Mouse (Mus musculus) heart, embryonic 13.5 days (tissue): ENCODE data around the gene Ppip5k2. TPM values are rescaled to one million over a fixed set of nuclear protein-coding genes. Genes with fewer than 3 reads are reported as not detected.
"Not testable (repeated sequence)": the region's sequence is repeated elsewhere in the genome, so short reads cannot be mapped to it uniquely, and the experiment has no call there.

Experiments used
- ATAC-seq: fragments of 200-750 bp; cut with Nextera tagmentation; 2 replicates; pipeline ENCODE4 v1.8.0; 2017; ENCODE audit warnings: moderate TSS enrichment; ENCODE audit not compliant: insufficient number of reproducible peaks, low FRiP score, low TSS enrichment; ENCODE audit errors: extremely low read depth
- H3K27ac ChIP-seq: fragments of 300-500 bp; sonication (generic); replicated peaks from 2 replicates; pipeline ENCODE4 v1.5.1; 2015; ENCODE audit warnings: moderate library complexity, mild to moderate bottlenecking, inconsistent platforms
- H3K27me3 ChIP-seq: fragments of 300-500 bp; sonication (generic); replicated peaks from 2 replicates; pipeline ENCODE4 v1.6.1; 2015; ENCODE audit warnings: mild to moderate bottlenecking, inconsistent platforms
- H3K36me3 ChIP-seq: fragments of 300-500 bp; sonication (generic); 2 replicates; pipeline ENCODE4 v1.6.1; 2015; ENCODE audit warnings: mild to moderate bottlenecking, inconsistent platforms
- H3K4me1 ChIP-seq: fragments of 300-500 bp; sonication (generic); 2 replicates; pipeline ENCODE4 v1.6.1; 2015; ENCODE audit warnings: inconsistent platforms
- H3K4me2 ChIP-seq: fragments of 300-500 bp; sonication (generic); 2 replicates; pipeline ENCODE4 v1.6.1; 2015; ENCODE audit warnings: inconsistent platforms, mild to moderate bottlenecking, moderate library complexity
- H3K4me3 ChIP-seq: fragments of 300-500 bp; sonication (generic); 2 replicates; pipeline ENCODE4 v1.5.1; 2015; ENCODE audit warnings: moderate library complexity, mild to moderate bottlenecking, inconsistent platforms
- H3K9ac ChIP-seq: fragments of 300-500 bp; sonication (generic); 2 replicates; pipeline ENCODE4 v1.6.1; 2015; ENCODE audit warnings: inconsistent platforms, mild to moderate bottlenecking, moderate library complexity
- H3K9me3 ChIP-seq: fragments of 300-500 bp; sonication (generic); 2 replicates; pipeline ENCODE4 v1.6.1; 2016; ENCODE audit warnings: inconsistent platforms
- WGBS: fragments of 180-500 bp; shearing (Covaris S2); methylation state at CpG from one replicate; pipeline ENCODE4 v1.1.7; 2015; ENCODE audit warnings: mixed read lengths; 5-methylcytosine and 5-hydroxymethylcytosine counted together
- polyA plus RNA-seq: library from polyadenylated mRNA; unstranded; fragments of >200 nt; fragmentation: Nextera tagmentation; extraction: Ambion mirVana; gene quantifications from 2 replicates; pipeline ENCODE4 v1.2.1, GENCODE M21; 2015

Ppip5k2 gene
- polyA plus RNA-seq, 1 experiment from 2014 or later = 33.1 TPM

DNA sequence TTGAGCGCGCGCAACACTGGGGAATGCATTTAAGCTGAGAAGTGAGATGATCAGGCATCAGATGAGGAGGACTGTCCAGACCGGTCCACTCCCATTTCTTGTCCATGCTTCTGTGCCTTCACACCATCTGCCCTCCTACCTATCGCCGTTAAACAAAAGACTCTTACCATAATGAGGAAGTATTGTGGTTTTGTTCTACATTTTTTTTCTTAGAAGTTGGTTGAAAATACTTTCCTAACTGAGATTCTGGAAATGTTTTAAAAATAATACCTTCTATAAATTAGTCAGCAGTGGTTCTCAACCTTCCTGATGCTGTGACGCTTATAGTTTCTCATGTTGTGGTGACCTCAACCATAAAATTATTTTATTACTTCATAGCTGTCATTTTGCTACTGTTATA lies 11.5 kb upstream of the Ppip5k2 start:
- no peak overlapping the region for H3K27ac ChIP-seq
- H3K27me3 ChIP-seq = no peaks in the 10 kb centered on the region
- H3K4me2 ChIP-seq = no peak overlapping the region
- no peak overlapping the region for H3K4me3 ChIP-seq
- no peaks in the 10 kb centered on the region for H3K4me1 ChIP-seq
- 94% methylated on average over 7 of the region's 7 CpGs for WGBS
- no peak overlapping the region for H3K9ac ChIP-seq
- peaks cover 13% of the 10 kb centered on the region for H3K36me3 ChIP-seq
- H3K9me3 ChIP-seq = no peaks in the 10 kb centered on the region
- no peak for ATAC-seq

- H3K36me3 ChIP-seq = peaks cover 16% of the 10 kb centered on the region; the same call in 1 of the 2 replicates
- H3K27ac ChIP-seq = no peak overlapping the region
- H3K4me1 ChIP-seq = peaks cover 9% of the 10 kb centered on the region
- no peak overlapping the region for H3K4me3 ChIP-seq
- no peak overlapping the region for H3K9ac ChIP-seq
- WGBS = 94% methylated on average over 2 of the region's 2 CpGs
- H3K9me3 ChIP-seq = no peaks in the 10 kb centered on the region
- H3K4me2 ChIP-seq = no peak overlapping the region
- no peak for ATAC-seq
- no peaks in the 10 kb centered on the region for H3K27me3 ChIP-seq
Observed at GRCm38 (mm10) chr1:97773973-97774372, 3.8 kb upstream of the Ppip5k2 start.

- Histone ChIP-seq H3K27me3 (no peaks in the 10 kb centered on the region), H3K4me3 (no peak overlapping the region), H3K4me2 (no peak overlapping the region), H3K9ac (no peak overlapping the region), H3K4me1 (peaks cover 14% of the 10 kb centered on the region), H3K27ac (no peak overlapping the region), H3K9me3 (no peaks in the 10 kb centered on the region), H3K36me3 (peaks cover 16% of the 10 kb centered on the region; the same call in 1 of the 2 replicates)
- ATAC-seq = no peak
- 86% methylated on average over 6 of the region's 6 CpGs for WGBS
Observed at GRCm38 (mm10) chr1:97773362-97773761, 3.2 kb upstream of the Ppip5k2 start.

DNA sequence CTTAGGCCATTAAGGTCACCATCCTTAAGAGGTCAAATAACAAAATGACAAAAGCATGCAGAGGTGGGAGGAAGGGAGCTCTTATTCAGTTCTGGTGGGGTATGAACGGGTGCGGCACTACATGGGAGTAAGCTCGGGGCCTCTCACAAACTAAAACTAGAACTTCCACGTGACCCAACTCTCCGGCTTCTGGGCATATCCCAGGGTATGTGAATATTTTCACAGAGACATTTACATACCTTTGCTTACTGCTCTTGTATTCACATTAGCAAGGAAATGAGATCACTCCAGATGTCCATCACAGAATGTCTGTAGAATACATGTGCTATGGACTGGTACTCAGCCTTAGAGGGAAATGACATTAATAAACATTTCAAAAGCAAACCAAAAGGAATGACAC lies 1.5 kb upstream of the Ppip5k2 start:
- ATAC-seq = no peak
- no peaks in the 10 kb centered on the region for H3K9me3 ChIP-seq
- H3K9ac ChIP-seq = no peak overlapping the region
- H3K36me3 ChIP-seq = peaks cover 11% of the 10 kb centered on the region; the same call in 1 of the 2 replicates
- no peak overlapping the region for H3K27ac ChIP-seq
- H3K27me3 ChIP-seq = no peaks in the 10 kb centered on the region
- peaks cover 28% of the 10 kb centered on the region for H3K4me1 ChIP-seq
- peak overlapping the region; percentile 71; the same call in 1 of the 2 replicates for H3K4me2 ChIP-seq
- H3K4me3 ChIP-seq = no peak overlapping the region
- 90% methylated on average over 5 of the region's 5 CpGs for WGBS

DNA sequence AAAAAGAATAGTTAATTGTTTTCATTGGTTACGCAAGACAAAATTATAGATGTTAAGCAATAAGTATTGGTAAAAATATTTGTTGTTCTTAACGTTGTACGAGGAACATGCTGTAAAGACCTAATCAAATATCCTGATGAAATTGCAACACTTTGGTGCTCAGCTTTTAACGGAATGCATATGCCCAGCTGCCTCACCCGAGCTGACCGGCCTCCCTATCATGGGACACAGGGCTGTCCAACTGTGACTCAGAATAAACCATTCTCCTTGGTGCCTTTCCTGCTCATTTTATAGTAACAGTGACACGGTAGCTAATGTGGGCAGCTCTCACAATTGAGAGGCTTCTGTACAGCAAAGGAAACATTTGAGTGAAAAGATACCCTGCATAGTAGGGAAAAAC lies 907 bp upstream of the Ppip5k2 start:
- H3K9ac ChIP-seq = peak overlapping the region; percentile 62; the same call in 1 of the 2 replicates
- WGBS = 49% methylated on average over 7 of the region's 7 CpGs
- H3K4me3 ChIP-seq = peak overlapping the region; percentile 90
- peaks cover 28% of the 10 kb centered on the region for H3K4me1 ChIP-seq
- H3K36me3 ChIP-seq = peaks cover 5% of the 10 kb centered on the region; the same call in 1 of the 2 replicates
- H3K4me2 ChIP-seq = peak overlapping the region; percentile 71
- no peaks in the 10 kb centered on the region for H3K9me3 ChIP-seq
- no peaks in the 10 kb centered on the region for H3K27me3 ChIP-seq
- ATAC-seq = no peak
- peak overlapping the region; percentile 53; the same call in 1 of the 2 replicates for H3K27ac ChIP-seq

GRCm38 (mm10) chr1:97769294-97769903 lies 812 bp downstream of the Ppip5k2 start:
- H3K27ac ChIP-seq = peak overlapping the region; percentile 94
- under 1% methylated on average over 40 of the region's 40 CpGs for WGBS
- H3K27me3 ChIP-seq = no peaks in the 10 kb centered on the region
- peak overlapping the region; percentile 95 for H3K9ac ChIP-seq
- peak overlapping the region; percentile 90 for H3K4me3 ChIP-seq
- peak overlapping the region; percentile 71 for H3K4me2 ChIP-seq
- no peaks in the 10 kb centered on the region for H3K9me3 ChIP-seq
- no peaks in the 10 kb centered on the region for H3K36me3 ChIP-seq
- H3K4me1 ChIP-seq = peaks cover 31% of the 10 kb centered on the region
- ATAC-seq = peak; percentile 28; the same call in 1 of the 2 replicates

DNA sequence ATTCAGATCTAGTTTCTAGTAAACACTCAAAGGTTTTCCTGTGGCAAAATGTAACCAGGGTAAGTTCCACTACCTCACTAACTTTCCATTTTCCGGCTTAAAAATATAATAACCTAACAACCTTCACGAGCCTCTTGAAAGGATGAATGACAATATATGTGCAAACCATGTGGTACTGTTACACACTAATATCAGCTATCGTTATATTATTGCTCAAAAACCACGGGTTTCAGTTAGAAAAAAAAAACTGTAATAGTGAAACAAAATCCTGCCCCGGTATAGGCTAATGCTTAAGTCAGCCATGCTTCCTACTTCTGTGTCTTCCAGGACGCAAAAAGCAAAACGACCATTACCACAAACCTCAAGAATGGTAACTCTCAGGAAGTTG lies 1.3 kb downstream of the Ppip5k2 start:
- H3K9ac ChIP-seq = peak overlapping the region; percentile 95
- H3K9me3 ChIP-seq = no peaks in the 10 kb centered on the region
- ATAC-seq = no peak
- WGBS = 8% methylated on average over 7 of the region's 7 CpGs
- peak overlapping the region; percentile 94 for H3K27ac ChIP-seq
- H3K27me3 ChIP-seq = no peaks in the 10 kb centered on the region
- peak overlapping the region; percentile 71 for H3K4me2 ChIP-seq
- peak overlapping the region; percentile 90 for H3K4me3 ChIP-seq
- H3K36me3 ChIP-seq = peaks cover 3% of the 10 kb centered on the region; the same call in 1 of the 2 replicates
- peaks cover 31% of the 10 kb centered on the region for H3K4me1 ChIP-seq

DNA sequence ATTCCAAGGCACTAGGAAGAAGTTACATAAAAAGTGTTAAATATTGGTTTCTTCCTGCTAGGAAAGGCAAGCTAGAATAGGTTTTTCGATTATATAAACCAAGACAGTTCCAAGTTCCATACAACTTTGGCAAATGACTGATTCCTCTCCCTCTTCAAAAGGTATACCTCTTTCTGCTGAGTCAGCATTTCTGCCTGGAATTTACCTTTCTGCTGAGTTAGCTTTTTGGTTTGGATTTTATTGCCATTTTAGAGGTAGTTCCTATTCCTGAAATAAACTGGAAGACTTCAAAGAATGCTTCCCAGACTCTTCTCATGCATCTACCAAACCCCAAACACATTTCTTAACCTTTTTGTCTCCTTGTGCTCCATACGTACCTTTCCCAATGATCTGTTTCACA lies 2.1 kb downstream of the Ppip5k2 start:
- H3K4me2 ChIP-seq = peak overlapping the region; percentile 71
- H3K9ac ChIP-seq = peak overlapping the region; percentile 4; the same call in 1 of the 2 replicates
- H3K27me3 ChIP-seq = no peaks in the 10 kb centered on the region
- H3K9me3 ChIP-seq = no peaks in the 10 kb centered on the region
- peaks cover 31% of the 10 kb centered on the region for H3K4me1 ChIP-seq
- ATAC-seq = no peak
- peak overlapping the region; percentile 90 for H3K4me3 ChIP-seq
- no peak overlapping the region for H3K27ac ChIP-seq
- WGBS = 68% methylated on average over 2 of the region's 2 CpGs
- H3K36me3 ChIP-seq = peaks cover 6% of the 10 kb centered on the region; the same call in 1 of the 2 replicates

- H3K9me3 ChIP-seq, H3K27ac ChIP-seq, H3K4me3 ChIP-seq, H3K36me3 ChIP-seq, H3K27me3 ChIP-seq, H3K4me2 ChIP-seq, H3K9ac ChIP-seq, ATAC-seq: not testable (repeated sequence)
- 71% methylated on average over 4 of the region's 4 CpGs for WGBS
- H3K4me1 ChIP-seq = peaks cover 29% of the 10 kb centered on the region
Observed at GRCm38 (mm10) chr1:97765712-97766111, 4.5 kb downstream of the Ppip5k2 start.

- no peak for ATAC-seq
- peak overlapping the region; percentile 63 for H3K4me2 ChIP-seq
- peak overlapping the region; percentile 86 for H3K27ac ChIP-seq
- 46% methylated on average over 6 of the region's 6 CpGs for WGBS
- peaks cover 19% of the 10 kb centered on the region; the same call in 1 of the 2 replicates for H3K4me1 ChIP-seq
- H3K4me3 ChIP-seq = peak overlapping the region; percentile 34
- no peaks in the 10 kb centered on the region for H3K27me3 ChIP-seq
- H3K36me3 ChIP-seq = peaks cover 14% of the 10 kb centered on the region
- peak overlapping the region; percentile 58; the same call in 1 of the 2 replicates for H3K9ac ChIP-seq
- H3K9me3 ChIP-seq = no peaks in the 10 kb centered on the region
Observed at GRCm38 (mm10) chr1:97761477-97761876, 8.7 kb downstream of the Ppip5k2 start.

- H3K4me3 ChIP-seq = peak overlapping the region; percentile 34
- peak overlapping the region; percentile 63 for H3K4me2 ChIP-seq
- no peak for ATAC-seq
- peaks cover 17% of the 10 kb centered on the region for H3K36me3 ChIP-seq
- H3K27me3 ChIP-seq = no peaks in the 10 kb centered on the region
- WGBS = 32% methylated on average over 7 of the region's 7 CpGs
- H3K9me3 ChIP-seq = no peaks in the 10 kb centered on the region
- H3K27ac ChIP-seq = peak overlapping the region; percentile 86
- no peak overlapping the region for H3K9ac ChIP-seq
- H3K4me1 ChIP-seq = peaks cover 19% of the 10 kb centered on the region; the same call in 1 of the 2 replicates
Observed at GRCm38 (mm10) chr1:97760598-97760997, 9.6 kb downstream of the Ppip5k2 start.

- Histone ChIP-seq H3K27me3 (no peaks in the 10 kb centered on the region), H3K9me3 (no peaks in the 10 kb centered on the region), H3K4me2 (peak overlapping the region; percentile 63), H3K4me3 (no peak overlapping the region), H3K36me3 (peaks cover 25% of the 10 kb centered on the region), H3K27ac (0 out of 2 replicates have a peak overlapping the region, but pooled peaks have one; percentile 16), H3K4me1 (peaks cover 17% of the 10 kb centered on the region; the same call in 1 of the 2 replicates), H3K9ac (no peak overlapping the region)
- ATAC-seq = no peak
Observed at GRCm38 (mm10) chr1:97759841-97760240, 10.4 kb downstream of the Ppip5k2 start.
